Mouse (Mus musculus) small intestine, adult 2 months (tissue): ENCODE results near the gene Rel.

ENCODE experiments used
- CTCF ChIP-seq: fragments of 200-500 bp; IDR thresholded peaks from 2 replicates; pipeline ENCODE4 v1.5.1; 2012; ENCODE audit warnings: low read depth, mild to moderate bottlenecking, control low read depth, inconsistent platforms, low read length, moderate library complexity, mixed read lengths; ENCODE audit not compliant: insufficient replicate concordance, insufficient read length; ENCODE audit errors: extremely low read depth
- POLR2A ChIP-seq: fragments of 200-500 bp; IDR thresholded peaks from 2 replicates; pipeline ENCODE4 v1.6.1; 2012; ENCODE audit warnings: low read depth, mild to moderate bottlenecking, control low read depth, inconsistent platforms, low read length, moderate library complexity

DNA sequence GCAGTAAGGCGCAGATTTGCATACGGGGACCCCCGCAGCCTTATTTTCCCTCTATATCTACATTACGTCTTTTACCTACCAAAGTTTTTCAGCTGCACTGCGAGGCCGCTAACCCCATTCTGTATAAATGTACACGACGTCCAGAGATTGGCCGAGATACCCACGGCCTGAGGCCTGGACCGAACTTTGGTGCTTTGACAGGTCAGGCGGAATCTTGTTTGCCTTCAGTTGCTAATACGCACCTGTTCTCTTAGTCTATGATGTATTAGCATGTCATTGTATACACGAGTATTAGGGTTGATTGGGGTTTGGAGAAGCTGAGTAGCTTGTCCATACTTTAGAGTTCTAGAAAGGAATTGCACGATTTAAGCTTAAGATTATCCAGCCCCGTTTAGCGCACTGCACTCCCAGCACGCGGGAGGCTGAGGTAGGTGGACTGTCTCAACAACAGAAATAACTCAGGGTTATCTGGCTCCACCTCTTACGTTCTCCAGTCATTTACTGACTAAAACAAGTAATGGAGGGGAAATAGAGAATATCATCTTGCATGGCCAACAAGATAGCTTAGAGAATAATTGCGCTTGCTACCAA, 832 bp upstream of the Rel start:
- TF ChIP-seq CTCF: no peak
- TF ChIP-seq POLR2A: no peak
